Mouse (Mus musculus): ENCODE measurements around the gene Mettl16.

Gene Mettl16

GRCm38 (mm10) chr11:74770595-74771207 lies at the start of gene Mettl16:
Gene Mettl16 (plus strand): TSS chr11:74770830.
- in situ Hi-C loops (cut with MboI), result no loop called here

DNA sequence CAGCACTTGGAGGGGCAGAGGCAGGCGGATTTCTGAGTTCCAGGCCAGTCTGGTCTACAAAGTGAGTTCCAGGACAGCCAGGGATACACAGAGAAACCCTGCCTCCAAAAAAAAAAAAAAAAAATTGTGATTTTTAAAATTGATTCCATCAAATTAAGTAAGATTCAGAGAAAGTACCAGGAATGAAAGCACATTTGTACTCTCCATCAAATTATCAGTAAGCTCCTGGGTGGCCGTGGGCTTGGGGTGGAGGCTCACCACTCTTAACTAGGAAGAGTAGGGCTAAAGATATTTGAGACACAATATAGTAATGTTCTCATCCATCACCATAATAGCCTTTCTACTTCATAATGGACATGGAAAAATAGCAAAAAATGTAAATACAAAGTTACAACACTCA lies 49.5 kb upstream of the Mettl16 start:
- in situ Hi-C loops (cut with MboI), result no loop called here

- in situ Hi-C loops (cut with MboI), result no loop called here
These were observed 48.7 kb upstream of the Mettl16 start for GRCm38 (mm10) chr11:74721971-74722370.

DNA sequence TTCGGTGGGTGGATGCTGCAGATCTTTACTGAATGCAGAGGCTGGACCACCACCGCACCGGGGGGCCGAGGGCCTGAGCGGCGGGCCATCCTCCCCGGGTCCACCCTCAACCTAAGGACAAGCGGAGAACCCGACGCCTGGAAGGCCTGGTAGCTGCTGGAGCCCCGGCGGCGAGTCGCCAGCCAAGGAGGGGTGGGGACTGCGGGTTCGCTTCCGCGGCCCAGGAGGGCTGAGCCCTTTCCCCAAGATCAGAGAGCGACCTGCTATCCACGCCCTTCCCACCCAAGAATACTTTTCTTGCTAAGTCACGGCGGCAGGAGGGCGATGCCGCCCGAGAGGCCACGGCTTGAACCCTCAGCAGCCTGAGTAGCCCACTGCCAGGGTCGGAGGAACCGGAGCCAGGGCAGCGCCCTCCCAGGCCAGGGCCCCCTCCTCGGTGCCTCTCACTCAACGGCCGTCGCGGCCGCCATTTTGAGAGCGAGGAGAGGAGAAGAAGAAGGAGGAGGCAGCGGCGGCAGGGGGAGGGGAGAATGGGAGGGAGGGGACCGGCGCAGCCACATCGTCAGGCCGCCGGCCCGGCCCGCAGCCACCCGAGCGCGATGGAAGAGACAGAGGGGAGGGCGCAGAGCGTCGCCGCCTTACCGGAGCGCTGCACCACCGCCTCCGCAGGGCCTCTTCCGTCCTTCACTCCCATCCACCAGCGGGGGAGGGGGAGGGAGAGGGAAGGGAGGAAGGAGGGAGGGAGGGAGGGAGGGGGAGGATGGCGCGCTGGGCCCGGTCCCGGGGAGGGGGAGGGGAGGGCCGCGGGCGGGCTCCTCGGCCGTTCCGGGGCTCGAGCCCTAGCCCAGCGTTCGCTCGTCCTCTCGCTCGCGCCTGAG lies 47.0 kb upstream of the Mettl16 start:
- in situ Hi-C loops (cut with MboI), result no loop called here

DNA sequence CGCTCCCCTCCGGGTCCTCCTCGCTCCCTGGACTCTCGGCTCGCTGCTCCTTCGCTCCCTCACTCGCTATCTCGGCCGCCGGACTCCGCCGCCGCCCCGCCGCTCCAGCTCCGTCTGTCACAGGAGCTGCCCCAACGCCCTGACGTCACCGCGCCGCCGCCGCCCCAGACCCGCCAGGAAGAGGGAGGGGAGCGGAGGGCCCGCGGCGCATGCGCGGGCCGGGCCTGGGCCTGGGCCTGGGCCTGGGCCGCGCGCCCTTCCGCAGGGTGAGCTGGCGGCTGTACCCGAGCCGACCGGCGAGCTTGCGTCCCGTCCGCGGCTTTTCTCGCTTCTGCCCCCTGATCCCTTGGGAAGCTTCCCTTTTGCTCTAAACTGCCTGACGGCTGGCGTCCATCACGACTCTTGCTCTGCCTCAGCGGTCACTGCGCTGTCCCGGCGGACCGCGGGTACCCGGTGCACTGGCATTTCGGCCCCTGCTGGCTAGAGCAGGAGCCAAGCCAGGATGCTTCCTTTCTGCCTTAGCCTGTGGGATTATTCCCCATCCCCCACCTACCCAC lies 46.3 kb upstream of the Mettl16 start, which contains the start of gene Pafah1b1:
Gene Pafah1b1, minus strand, starts transcription at position 436 of the 557 bp plus-strand sequence.
- in situ Hi-C loops (cut with MboI), result no loop called here

GRCm38 (mm10) chr11:74725181-74725580 lies 45.4 kb upstream of the Mettl16 start:
- in situ Hi-C loops (cut with MboI), result no loop called here

DNA sequence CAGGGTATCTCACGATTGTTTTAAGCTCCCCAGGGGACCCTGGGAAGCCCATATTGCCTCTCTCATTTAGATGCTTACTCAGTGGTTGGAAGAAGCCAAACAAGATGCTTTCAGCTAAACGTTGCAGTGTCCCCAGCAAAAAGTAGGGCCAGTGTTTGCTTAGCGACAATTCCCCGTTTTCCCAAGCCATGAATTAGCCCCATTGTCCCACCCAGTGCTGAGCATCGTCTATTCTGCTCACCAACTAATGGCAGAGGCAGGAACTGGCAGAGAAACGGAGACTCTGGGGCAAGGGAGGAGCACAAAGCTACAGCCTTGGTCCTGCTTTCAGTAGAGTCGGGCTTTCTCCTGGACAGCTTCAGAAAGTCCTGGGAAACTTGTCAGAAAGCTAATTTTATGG lies 35.7 kb upstream of the Mettl16 start:
- in situ Hi-C loops (cut with MboI), result no loop called here

DNA sequence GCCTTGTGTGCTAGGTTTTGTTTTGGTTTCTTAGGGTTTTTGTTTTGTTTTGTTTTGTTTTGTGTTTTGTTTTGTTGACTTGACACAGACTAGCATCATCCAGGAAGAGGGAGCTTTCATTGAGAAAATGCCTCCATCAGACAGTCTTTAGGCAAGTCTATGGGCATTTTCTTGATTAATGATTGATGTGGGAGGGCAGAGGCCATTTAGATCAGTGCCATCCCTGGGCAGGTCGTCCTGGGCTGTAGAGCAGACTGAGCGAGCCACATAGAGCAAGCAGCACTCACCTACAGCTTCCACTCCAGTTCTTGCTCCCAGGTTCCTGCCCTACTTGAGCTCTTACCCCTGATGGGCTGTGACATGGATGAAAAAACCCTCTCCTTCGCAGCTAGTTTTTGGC lies 32.8 kb upstream of the Mettl16 start:
- in situ Hi-C loops (cut with MboI), result no loop called here

DNA sequence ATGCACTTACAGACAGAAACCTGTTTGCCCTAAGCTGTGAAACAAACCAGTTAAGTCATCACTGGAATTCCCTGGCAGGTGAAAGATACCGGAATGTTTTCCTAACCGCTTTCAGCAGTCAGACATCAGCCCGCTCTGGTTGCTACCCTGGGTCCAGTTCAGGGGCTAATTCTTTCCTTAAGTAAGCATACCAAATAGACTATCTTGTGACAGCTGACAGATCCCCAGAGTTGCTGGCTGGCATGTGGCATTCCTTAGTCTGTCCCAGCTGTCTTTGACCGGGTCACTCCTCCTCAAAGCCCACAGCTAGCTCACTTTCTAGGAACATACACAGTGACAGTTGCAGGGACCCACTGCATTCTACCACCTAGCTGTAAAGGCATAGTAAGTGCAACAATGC lies 22.6 kb upstream of the Mettl16 start:
- in situ Hi-C loops (cut with MboI), result no loop called here

DNA sequence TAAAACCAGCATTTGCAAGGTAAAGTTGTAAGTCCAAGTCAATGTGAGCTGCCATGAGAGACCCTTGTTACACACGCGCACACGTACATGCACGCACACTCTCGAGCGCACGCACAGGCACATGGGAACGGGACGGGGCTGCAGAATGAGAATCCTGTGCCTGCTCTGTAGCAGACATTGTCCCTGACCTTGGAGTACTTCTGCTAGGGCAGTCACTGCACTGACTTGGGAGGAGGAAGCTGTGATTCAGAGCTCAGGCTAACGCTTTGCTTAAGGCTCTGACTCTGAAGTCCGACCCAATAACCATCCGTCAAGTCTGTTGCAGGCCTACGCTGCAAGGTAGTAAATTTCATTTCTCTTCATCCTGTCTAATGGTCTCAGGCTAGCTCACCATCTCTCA lies 21.4 kb upstream of the Mettl16 start:
- in situ Hi-C loops (cut with MboI), result no loop called here

DNA sequence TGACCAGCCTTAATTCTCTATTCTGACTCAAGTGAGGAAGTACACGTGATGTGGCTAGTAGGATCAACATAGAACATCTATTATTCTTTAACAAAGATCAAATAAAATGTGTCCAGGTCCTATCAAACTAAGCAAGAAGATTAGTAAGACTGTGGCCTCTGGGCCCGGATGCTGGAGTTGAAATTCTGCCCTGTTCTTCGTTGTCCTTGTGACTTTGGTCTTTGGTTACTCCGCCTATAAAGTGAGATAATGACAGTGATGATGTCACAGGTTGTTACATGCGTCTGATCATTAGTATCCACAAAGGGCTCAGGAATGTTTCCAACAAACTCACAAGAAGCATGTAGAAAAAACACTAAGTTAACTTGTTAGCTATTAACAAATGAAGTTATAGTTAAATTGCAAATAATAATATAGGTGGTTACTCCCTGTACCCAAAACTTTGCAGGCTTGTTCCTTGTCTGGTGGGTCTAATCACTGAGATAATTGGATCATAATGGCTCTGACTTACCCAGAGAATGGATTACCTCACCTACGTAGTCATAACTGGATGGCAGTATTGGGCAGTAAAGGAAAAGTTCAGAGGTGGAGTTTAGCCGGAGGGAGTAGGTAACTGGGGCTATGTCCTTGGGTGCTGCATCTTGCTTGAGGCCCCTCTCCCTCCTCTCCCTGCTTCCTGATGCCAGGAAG lies 19.8 kb upstream of the Mettl16 start:
- in situ Hi-C loops (cut with MboI), result no loop called here

DNA sequence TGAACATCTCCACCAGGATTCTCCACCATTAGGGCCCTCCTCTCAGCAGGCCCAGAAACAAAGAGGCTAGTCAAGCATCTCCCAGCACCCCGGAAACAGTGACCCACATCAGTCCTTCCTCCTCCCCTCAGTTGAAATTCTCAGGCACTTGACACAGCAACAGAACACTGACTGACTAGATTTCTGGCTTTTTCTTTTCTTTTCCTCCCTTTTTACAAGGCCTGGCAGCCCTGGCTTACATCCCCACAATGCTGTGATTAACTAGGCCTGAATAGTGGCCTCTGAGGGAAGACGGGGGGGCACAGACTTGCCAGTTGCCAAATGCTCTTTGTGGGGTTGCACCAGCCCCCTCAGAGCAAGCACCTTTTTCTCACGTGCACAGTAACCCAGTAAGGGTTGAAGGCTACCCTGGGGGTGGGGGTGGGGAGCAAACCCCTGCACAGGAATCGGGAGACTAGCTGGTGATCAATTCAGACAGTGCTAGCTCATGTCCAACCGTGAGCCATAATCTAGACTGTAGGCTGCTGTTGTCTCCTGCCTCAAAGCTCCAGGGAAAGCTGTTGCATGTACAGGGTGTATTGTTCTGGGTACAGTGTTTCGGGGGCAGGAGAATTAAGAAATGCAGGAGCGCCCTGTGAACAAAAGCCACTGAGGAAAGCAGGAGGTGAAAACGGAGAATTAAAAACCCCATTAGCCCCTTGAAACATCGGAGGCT lies 19.1 kb upstream of the Mettl16 start:
- in situ Hi-C loops (cut with MboI), result no loop called here

DNA sequence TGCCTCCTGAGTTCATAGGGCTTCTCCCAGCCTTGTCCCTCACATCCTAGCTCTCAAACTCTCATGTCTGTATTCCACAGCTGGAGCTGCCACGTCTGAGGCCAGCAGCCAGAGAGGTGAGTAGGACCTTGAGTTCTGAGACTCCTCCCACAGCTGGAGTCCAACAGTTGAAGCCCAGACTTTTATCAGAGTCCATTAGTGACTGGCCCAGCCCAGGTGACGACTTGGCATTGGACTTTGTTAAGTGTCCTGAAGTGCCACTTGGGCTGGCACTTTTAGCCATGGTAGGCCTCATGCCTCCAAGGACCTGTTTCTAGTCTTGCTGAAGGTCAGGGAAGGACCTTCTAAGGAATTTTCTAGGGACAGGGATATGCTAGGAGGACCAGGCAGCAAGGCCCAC lies 14.0 kb upstream of the Mettl16 start:
- in situ Hi-C loops (cut with MboI), result no loop called here

- in situ Hi-C loops (cut with MboI), result no loop called here
These were observed 9.5 kb upstream of the Mettl16 start for GRCm38 (mm10) chr11:74761011-74761705.

- in situ Hi-C loops (cut with MboI), result no loop called here
These were observed 6.5 kb upstream of the Mettl16 start for GRCm38 (mm10) chr11:74763960-74764625.

- in situ Hi-C loops (cut with MboI), result no loop called here
These were observed 3.2 kb upstream of the Mettl16 start for GRCm38 (mm10) chr11:74767469-74767868.

GRCm38 (mm10) chr11:74768045-74768444 lies 2.6 kb upstream of the Mettl16 start:
- in situ Hi-C loops (cut with MboI), result no loop called here

- in situ Hi-C loops (cut with MboI), result no loop called here
These were observed 593 bp upstream of the Mettl16 start for GRCm38 (mm10) chr11:74770037-74770436.

GRCm38 (mm10) chr11:74771234-74771633 lies 604 bp downstream of the Mettl16 start:
- in situ Hi-C loops (cut with MboI), result no loop called here

DNA sequence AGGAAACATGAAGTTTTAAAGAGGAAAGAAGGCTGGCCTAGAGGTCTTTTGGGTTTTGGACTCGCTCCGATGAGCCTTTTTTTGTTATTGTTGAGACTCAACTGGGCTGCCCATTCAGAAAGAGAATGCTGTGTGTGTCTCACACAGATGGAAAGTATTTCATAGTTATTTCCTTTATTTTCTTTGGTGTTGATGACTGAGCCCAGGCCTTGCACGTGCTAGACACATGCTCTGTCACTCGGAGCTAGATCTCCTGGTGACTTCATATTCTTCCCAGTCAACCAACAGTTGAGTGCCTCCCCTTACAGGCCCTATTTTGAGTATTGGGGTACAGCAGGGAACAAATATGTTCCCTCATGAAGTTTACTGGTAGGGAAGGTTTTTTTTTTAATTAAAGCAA lies 1.0 kb downstream of the Mettl16 start:
- in situ Hi-C loops (cut with MboI), result no loop called here

GRCm38 (mm10) chr11:74772386-74772785 lies 1.8 kb downstream of the Mettl16 start:
- in situ Hi-C loops (cut with MboI), result no loop called here

All from mature B cell (primary cell).